Mouse (Mus musculus) T-cell, adult 66 days (primary cell): ENCODE results near the gene Olfr527. TPM values are rescaled to one million over a fixed set of nuclear protein-coding genes. Genes with fewer than 3 reads are reported as not detected.

Experiments used
- total RNA-seq, 2 experiments: library from RNA; stranded (reverse); gene quantifications; 3 replicates in 1 of 2; 4 replicates in 1 of 2; pipeline ENCODE4 v1.2.4; 2023

The Olfr527 gene
- not detected for total RNA-seq

DNA sequence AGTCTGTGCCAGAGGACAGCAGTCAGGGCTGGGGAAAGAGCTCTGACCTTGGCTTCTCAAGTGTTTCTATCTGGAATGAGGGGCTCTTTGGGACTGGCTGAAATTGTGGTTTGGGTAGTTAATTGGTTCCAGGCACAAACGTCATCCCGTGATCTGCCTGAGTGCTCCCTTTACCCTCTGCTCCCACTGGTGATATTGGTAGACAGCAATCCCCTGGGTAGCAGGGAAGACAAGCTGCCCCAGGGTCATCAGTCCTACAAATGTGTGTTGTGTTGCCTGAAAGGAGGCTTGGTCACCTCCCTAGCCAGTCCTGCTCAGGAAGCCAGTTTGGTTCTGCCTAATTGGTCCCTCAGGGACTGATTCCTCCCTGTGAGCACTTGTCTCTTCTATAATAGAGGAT, at the start of gene Olfr527:
Olfr527 (plus strand) TSS at position 301 of the 400 bp plus-strand sequence.

DNA sequence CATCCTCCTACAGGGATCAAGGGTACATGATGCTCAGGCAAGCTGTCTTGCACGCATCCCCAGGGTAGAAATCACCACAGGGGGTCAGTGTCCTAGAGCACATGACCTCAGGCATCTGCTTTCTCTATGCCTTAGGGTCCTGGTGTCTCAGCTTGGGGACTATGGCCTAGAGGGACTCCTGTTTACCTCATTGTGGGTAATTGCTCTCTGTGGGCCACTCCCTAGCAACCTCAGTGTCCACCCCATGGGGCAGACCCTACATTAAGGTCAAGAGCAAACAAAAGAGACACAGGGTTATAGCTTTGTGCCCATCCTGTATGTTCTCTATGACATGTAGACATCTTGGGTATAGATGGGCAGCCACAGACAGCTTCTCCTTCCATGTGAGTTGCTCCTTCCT, 13.3 kb upstream of the Olfr527 start, which contains the start of gene Olfr525:
Olfr525 (plus strand) TSS at position 301 of the 400 bp plus-strand sequence.

DNA sequence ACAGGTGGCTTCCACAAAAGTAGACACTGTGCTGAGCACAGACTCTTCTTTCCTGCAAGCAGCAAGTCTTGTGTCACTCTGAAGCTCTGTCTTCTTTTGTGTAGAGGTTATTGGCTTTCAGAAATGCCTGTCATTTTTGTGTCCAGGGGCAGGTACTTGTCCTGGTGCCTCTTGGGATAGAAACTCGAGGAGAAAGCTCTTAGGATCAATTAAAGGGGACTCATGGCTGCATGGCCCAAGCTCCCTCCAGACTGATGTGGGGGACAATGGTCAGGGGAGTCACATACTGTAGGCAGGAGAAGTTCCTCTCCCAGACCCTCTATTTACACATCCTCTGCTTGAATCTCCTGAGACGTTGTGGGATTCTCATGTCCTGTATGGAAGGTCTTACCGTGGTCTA, 27.8 kb downstream of the Olfr527 start, which contains the start of gene Olfr60:
Olfr60 (minus strand) TSS at position 101 of the 400 bp plus-strand sequence.

DNA sequence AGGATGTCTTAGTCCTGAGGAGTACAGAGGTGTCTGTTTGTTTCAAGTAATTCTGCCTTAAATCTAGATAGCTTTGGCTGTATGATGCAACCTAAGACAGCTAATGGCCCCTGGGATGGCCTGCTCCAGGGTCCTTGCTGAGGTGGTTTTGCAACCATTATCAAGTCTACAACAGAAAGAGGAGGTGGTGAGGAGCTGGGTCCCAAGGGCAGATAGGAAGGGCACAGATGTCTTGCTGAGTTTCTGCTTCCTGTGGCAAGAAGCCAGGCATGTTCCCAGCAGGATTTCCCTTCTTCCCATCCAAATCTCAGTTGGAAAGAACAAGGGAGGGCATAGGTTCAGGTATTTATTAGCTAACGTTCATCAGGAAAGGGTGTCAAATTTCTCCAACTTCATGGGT, 42.4 kb downstream of the Olfr527 start, which contains the start of gene Olfr530:
Olfr530 (minus strand) TSS at position 101 of the 400 bp plus-strand sequence.

Other genes starting within 250 kb of the Olfr527 start
- gene Prap1, start 240.6 kb upstream of the Olfr527 start, total RNA-seq: not detected
- gene Fuom, start 231.6 kb upstream of the Olfr527 start, total RNA-seq: 10 to 100 TPM; 10.8 to 11.7 TPM
- gene Paox, start 218.2 kb upstream of the Olfr527 start, total RNA-seq: 1 to 10 TPM; 5.7 to 6.3 TPM
- gene Echs1, start 217.5 kb upstream of the Olfr527 start, total RNA-seq: 10 to 100 TPM; 33.6 to 34.2 TPM
- 10 to 100 TPM; 17.5 to 26.8 TPM for gene Mtg1, start 196.5 kb upstream of the Olfr527 start, total RNA-seq
- not detected for gene Sprn, start 179.1 kb upstream of the Olfr527 start, total RNA-seq
- gene Olfr522, start 169.3 kb upstream of the Olfr527 start, total RNA-seq: not detected
- not detected for gene Olfr523, start 160.8 kb upstream of the Olfr527 start, total RNA-seq
- not detected for gene Olfr524, start 128.1 kb upstream of the Olfr527 start, total RNA-seq
- 1 to 10 TPM in 1 of 2 experiments, under 1 TPM in 1; 0.86 to 2.6 TPM for gene Cd163l1, start 115.8 kb upstream of the Olfr527 start, total RNA-seq
- gene 5830411N06Rik, start 86.7 kb upstream of the Olfr527 start, total RNA-seq: 1 to 10 TPM; 3.6 to 4.5 TPM
- not detected for gene Olfr525, start 13.2 kb upstream of the Olfr527 start, total RNA-seq
- gene Olfr60, start 27.7 kb downstream of the Olfr527 start, total RNA-seq: not detected
- not detected for gene Olfr530, start 42.3 kb downstream of the Olfr527 start, total RNA-seq
- gene Olfr531, start 68.9 kb downstream of the Olfr527 start, total RNA-seq: not detected
- gene Olfr532, start 87.6 kb downstream of the Olfr527 start, total RNA-seq: not detected
- gene Olfr533, start 129.4 kb downstream of the Olfr527 start, total RNA-seq: not detected
- not detected for gene Olfr535, start 150.2 kb downstream of the Olfr527 start, total RNA-seq
- not detected for gene Olfr536, start 173.4 kb downstream of the Olfr527 start, total RNA-seq
- not detected for gene Olfr538, start 233.9 kb downstream of the Olfr527 start, total RNA-seq